Mouse (Mus musculus) MEL (cell line): ENCODE measurements around the gene H2afj.

Experiments
- CTCF ChIP-seq, 3 experiments: IDR thresholded peaks in 2 of 3; conservative IDR thresholded peaks in 1 of 3; 2 replicates each; pipeline ENCODE4 v1.5.1; 2011 to 2012; ENCODE audit warnings: low read length in 3 of 3, low read depth in 2 of 3, mild to moderate bottlenecking in 2 of 3, improper control_type of control experiment in 1 of 3, inconsistent platforms in 1 of 3, mixed read lengths in 1 of 3, moderate library complexity in 1 of 3; ENCODE audit not compliant: control insufficient read depth in 1 of 3, insufficient read depth in 1 of 3, poor library complexity in 1 of 3, severe bottlenecking in 1 of 3
- HCFC1 ChIP-seq: IDR thresholded peaks from 2 replicates; pipeline ENCODE4 v1.6.1; 2012; ENCODE audit warnings: low read depth, mild to moderate bottlenecking, inconsistent platforms, low read length, improper control_type of control experiment, moderate library complexity
- MAFK ChIP-seq: IDR thresholded peaks from 2 replicates; pipeline ENCODE4 v1.6.1; 2011; ENCODE audit warnings: low read depth, mild to moderate bottlenecking, low read length, improper control_type of control experiment, borderline replicate concordance
- MAZ ChIP-seq: IDR thresholded peaks from 2 replicates; pipeline ENCODE4 v1.6.1; 2012; ENCODE audit warnings: low read depth, mild to moderate bottlenecking, inconsistent platforms, low read length, improper control_type of control experiment
- POLR2A ChIP-seq, 2 experiments: IDR thresholded peaks; 2 replicates each; pipeline ENCODE4 v1.6.1; 2011 to 2012; ENCODE audit warnings: low read length in 2 of 2, mild to moderate bottlenecking in 2 of 2, control low read depth in 1 of 2, improper control_type of control experiment in 1 of 2, low read depth in 1 of 2, moderate library complexity in 1 of 2; ENCODE audit not compliant: control insufficient read depth in 1 of 2, insufficient read depth in 1 of 2, poor library complexity in 1 of 2
- ZC3H11A ChIP-seq: IDR thresholded peaks from 2 replicates; pipeline ENCODE4 v1.6.1; 2012; ENCODE audit warnings: low read depth, mild to moderate bottlenecking, inconsistent platforms, low read length, improper control_type of control experiment
- ZKSCAN1 ChIP-seq: IDR thresholded peaks from 2 replicates; pipeline ENCODE4 v1.6.1; 2012; ENCODE audit warnings: low read depth, mild to moderate bottlenecking, inconsistent platforms, low read length, improper control_type of control experiment, moderate library complexity

DNA sequence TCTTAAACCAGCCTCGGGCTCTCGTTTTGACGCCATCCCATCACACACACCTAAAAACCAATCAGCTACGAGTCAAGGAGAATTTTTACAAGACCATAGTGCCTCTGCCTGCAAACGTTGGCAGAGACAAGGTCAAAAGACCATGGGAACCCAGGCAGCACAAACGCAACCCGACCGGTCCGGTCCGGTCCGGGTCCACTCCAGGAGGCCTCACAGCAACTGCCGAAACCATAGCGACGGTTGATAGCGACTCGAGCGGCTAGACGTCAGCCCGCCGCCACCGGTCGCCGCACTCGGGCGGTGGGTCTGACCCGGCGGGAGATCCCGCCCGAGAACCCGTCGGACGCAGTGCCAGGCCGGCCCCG is 19.5 kb downstream of the H2afj start, which contains the start of gene BC049715:
- TF ChIP-seq HCFC1 = no peak
- TF ChIP-seq POLR2A (IDR thresholded peaks at IDR 0.05; ENCODE audit: control insufficient read depth in 1 of 2, insufficient read depth in 1 of 2, low read depth in 1 of 2, low read length in 2 of 2, poor library complexity in 1 of 2) = no peak
- no peak for TF ChIP-seq CTCF (IDR thresholded peaks at IDR 0.05 in 2 of 3, conservative IDR thresholded peaks at IDR 0.05 in 1 of 3; ENCODE audit: control insufficient read depth in 1 of 3, insufficient read depth in 1 of 3, low read depth in 2 of 3, low read length in 3 of 3, poor library complexity in 1 of 3, severe bottlenecking in 1 of 3)
- no peak for TF ChIP-seq MAFK
- no peak for TF ChIP-seq ZC3H11A
- no peak for TF ChIP-seq MAZ
- TF ChIP-seq ZKSCAN1 = no peak
